Mouse (Mus musculus): Measurements from ENCODE around the gene Spata31d1a. TPM values are rescaled to one million over a fixed set of nuclear protein-coding genes. Genes with fewer than 3 reads are reported as not detected.

Gene Spata31d1a
- total and polyA plus RNA-seq, 3 experiments = 0.19 TPM; not detected in 2

- TF ChIP-seq KAT2A (IDR thresholded peaks at IDR 0.05; ENCODE audit: insufficient replicate concordance, low read length) (no peak), TCF12 (IDR thresholded peaks at IDR 0.05; ENCODE audit: low read depth, low read length) (peak; percentile 44; the same call in 1 of the 2 replicates), MAX (IDR thresholded peaks at IDR 0.05; ENCODE audit: low read length) (peak; percentile 78), ZKSCAN1 (IDR thresholded peaks at IDR 0.05; ENCODE audit: borderline replicate concordance, low read depth, low read length) (no peak), MEF2A (IDR thresholded peaks at IDR 0.05; ENCODE audit: borderline replicate concordance, low read depth, low read length) (no peak), MAZ (IDR thresholded peaks at IDR 0.05; ENCODE audit: low read depth, low read length) (0 out of 2 replicates have a peak, but pooled peaks have one; percentile 56), ZMIZ1 (IDR thresholded peaks at IDR 0.05; ENCODE audit: low read depth, low read length) (no peak), BHLHE40 (IDR thresholded peaks at IDR 0.05; ENCODE audit: low read depth, low read length) (0 out of 2 replicates have a peak, but pooled peaks have one; percentile 31), USF1 (IDR thresholded peaks at IDR 0.05; ENCODE audit: low read depth, low read length) (peak; percentile 41)
Measured at GRCm38 (mm10) chr13:59656316-59656832, 53.8 kb downstream of the Spata31d1a start (continued).

DNA sequence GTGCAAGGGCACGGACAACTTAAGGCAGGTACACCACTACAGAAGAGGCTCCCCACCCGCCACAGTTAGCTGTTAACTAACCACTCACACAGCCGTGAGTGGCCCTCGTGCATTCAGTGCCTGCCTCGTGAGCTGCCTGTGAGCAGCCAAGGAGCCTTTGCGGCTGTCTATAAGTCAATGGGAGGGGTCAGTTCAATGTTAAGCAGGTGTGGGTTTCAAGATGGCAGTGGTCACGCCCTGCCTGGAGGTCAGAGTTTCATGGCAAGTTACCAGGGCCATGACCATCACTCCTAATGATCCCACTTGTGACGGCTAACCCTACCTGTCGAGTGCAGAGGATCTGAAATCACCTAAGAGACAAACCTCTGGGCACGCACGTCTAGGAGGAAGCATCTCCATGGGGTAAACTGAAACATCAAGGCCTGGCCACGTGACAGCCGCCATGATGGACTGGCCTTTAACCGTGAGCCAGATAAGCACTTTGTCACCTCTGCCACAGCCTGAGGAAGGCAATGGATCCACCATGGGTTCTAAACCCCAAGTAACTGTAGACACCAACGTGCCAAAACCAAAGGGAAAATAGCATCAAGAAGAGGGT is 54.3 kb downstream of the Spata31d1a start:
- Histone ChIP-seq H3K4me2 (ENCODE audit: insufficient read depth, low read depth, poor library complexity, severe bottlenecking) (no peak overlapping the region), H3K4me1 (ENCODE audit: control insufficient read depth in 1 of 2, insufficient read depth in 2 of 2) (peaks cover 15 to 43% of the 10 kb centered on the region in 2 experiments), H3K9ac (ENCODE audit: insufficient read depth, low read depth) (no peak overlapping the region), H3K9me3 (replicated peaks; ENCODE audit: low read length) (peaks cover 2% of the 10 kb centered on the region), H3K27me3 (replicated peaks) (no peaks in the 10 kb centered on the region), H3K27ac (ENCODE audit: insufficient read depth, low read depth) (0 out of 2 replicates have a peak overlapping the region, but pooled peaks have one; percentile 12), H3K79me2 (replicated peaks; ENCODE audit: control insufficient read depth, extremely low read depth, insufficient read depth, poor library complexity, severe bottlenecking) (no peaks in the 10 kb centered on the region), H3K4me3 (replicated peaks in 1 of 3; ENCODE audit: low read depth in 2 of 3, low read length in 2 of 3, poor library complexity in 1 of 3) (no peak overlapping the region), H3K36me3 (replicated peaks in 1 of 2; ENCODE audit: control insufficient read depth in 1 of 2, insufficient read depth in 1 of 2, low read length in 1 of 2) (peaks cover 3 to 53% of the 10 kb centered on the region in 2 experiments)
- in situ Hi-C loops (cut with MboI; ENCODE audit: low pct_ligation_motif_present, low pct_unique_long_range_greater_than_20kb, low sequenced_read_pairs) (no loop called here), dilution Hi-C loops (cut with MboI; ENCODE audit: extremely low pct_ligation_motif_present, extremely low pct_unique_long_range_greater_than_20kb, low sequenced_read_pairs) (no loop called here)
- no peak for DNase-seq (ENCODE audit: extremely low read depth)
- TF ChIP-seq GABPA (IDR thresholded peaks at IDR 0.05; ENCODE audit: insufficient replicate concordance, low read depth, low read length) = no peak
- no peak for TF ChIP-seq TCF12 (IDR thresholded peaks at IDR 0.05; ENCODE audit: low read depth, low read length)
- TF ChIP-seq USF2 (conservative IDR thresholded peaks at IDR 0.05; ENCODE audit: low read depth, low read length) = no peak
- no peak for TF ChIP-seq JUN (IDR thresholded peaks at IDR 0.05; ENCODE audit: insufficient read depth, low read depth, low read length)
- TF ChIP-seq NRF1 (IDR thresholded peaks at IDR 0.05; ENCODE audit: low read depth, low read length) = no peak
- TF ChIP-seq ZMIZ1 (IDR thresholded peaks at IDR 0.05; ENCODE audit: low read depth, low read length) = no peak
- no peak for TF ChIP-seq EP300 (IDR thresholded peaks at IDR 0.05; ENCODE audit: low read length)
- no peak for TF ChIP-seq RCOR1 (conservative IDR thresholded peaks at IDR 0.05; ENCODE audit: low read depth, low read length)
- no peak for TF ChIP-seq MAFK (IDR thresholded peaks at IDR 0.05; ENCODE audit: insufficient replicate concordance, low read length)
- no peak for TF ChIP-seq ETS1 (conservative IDR thresholded peaks at IDR 0.05; ENCODE audit: low read depth, low read length)
- TF ChIP-seq KAT2A (IDR thresholded peaks at IDR 0.05; ENCODE audit: insufficient replicate concordance, low read length) = no peak
- TF ChIP-seq ZC3H11A (IDR thresholded peaks at IDR 0.05; ENCODE audit: low read depth, low read length) = no peak

Data from CH12.LX (cell line).